Mouse (Mus musculus) CD4-positive naive resting alpha-beta T cell, adult 76 days (primary cell): ENCODE results near the gene Mmp19. TPM values are rescaled to one million over a fixed set of nuclear protein-coding genes. Genes with fewer than 3 reads are reported as not detected.

ENCODE experiments used
- total RNA-seq: library from RNA; stranded (reverse); gene quantifications from one replicate; pipeline ENCODE4 v1.2.4, GENCODE M21; 2023

Gene Mmp19
- 0.32 TPM for total RNA-seq

DNA sequence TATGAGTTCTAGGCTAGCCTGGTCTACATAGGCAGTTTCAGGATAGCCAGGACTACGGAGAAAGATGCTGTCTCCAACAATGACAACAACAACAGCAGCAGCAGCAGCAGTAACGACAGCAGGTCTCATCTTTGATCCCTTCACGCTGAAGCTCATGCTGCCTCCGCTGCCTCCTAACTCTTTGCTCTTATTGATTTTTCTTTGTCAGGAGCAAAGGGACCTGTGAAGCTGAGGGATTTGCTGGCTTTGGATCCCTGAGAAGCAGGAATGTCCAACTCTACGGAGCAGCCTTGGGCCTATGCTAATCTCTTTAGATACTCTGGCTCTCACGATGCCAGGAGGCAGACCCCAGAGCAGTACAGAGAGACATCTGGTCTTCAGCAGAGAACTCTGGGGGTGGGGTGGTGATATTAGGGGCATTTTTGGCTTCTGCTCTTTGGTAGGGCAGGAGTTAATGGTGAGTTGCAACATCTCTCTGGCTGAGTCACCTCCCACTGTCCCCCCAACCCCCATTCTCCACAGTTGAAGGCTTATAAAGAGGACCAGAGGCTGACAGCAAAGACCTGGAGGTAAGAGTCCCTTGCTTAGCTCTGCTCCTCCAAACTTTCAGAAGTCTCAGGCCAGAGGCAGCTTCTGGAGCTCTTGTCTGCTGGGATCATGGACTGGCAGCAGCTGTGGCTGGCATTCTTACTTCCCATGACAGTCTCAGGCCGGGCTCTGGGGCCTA is at the start of gene Mmp19:
Gene Mmp19 (plus strand): TSS at position 513 of the 727 bp plus-strand sequence.

DNA sequence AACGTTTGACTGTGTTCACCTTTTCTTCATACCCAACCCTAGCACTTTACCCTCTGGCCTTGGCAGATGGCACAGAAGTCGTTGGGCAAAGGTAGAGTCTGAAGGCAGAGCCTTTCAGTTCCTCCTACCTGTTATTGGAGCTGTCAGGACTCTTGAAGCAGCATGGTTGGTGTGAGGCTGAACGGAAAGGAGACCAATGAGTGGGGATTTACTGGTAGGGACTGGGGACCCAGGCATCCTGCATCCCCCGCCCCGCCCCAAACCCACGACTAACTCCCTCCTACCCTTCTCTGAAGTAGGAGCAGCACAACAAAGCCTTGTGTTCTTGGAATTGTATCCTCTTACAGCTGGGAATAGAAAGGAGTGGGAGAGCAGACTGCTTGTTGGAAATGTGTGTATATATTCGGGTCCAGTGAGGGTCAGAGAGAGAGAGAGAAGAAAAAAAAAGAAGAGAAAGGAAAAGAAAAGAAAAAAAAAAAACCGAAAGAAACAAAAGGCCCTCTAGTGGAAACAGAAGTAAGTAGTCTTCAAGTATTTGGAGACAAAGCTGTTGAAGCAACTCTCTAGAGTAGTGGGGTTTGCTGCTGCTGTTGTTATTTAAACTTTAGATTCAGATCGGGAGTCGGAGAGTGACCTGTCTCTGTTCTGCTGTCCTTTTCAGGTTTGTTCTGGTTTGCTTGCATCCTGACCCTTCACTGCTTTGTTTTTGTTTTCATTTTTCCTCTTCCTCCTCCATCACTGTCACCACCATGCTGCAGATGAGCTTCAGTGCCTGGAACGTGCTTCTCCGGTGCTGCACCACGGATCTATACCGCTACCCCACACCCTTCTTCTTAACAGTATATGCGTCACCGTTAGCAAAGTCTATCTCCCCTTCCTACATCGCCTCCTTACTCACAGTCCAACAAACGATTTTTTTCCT is 45.8 kb upstream of the Mmp19 start, which contains the start of gene Dgka:
Gene Dgka (minus strand): TSS at position 176 of the 922 bp plus-strand sequence.

DNA sequence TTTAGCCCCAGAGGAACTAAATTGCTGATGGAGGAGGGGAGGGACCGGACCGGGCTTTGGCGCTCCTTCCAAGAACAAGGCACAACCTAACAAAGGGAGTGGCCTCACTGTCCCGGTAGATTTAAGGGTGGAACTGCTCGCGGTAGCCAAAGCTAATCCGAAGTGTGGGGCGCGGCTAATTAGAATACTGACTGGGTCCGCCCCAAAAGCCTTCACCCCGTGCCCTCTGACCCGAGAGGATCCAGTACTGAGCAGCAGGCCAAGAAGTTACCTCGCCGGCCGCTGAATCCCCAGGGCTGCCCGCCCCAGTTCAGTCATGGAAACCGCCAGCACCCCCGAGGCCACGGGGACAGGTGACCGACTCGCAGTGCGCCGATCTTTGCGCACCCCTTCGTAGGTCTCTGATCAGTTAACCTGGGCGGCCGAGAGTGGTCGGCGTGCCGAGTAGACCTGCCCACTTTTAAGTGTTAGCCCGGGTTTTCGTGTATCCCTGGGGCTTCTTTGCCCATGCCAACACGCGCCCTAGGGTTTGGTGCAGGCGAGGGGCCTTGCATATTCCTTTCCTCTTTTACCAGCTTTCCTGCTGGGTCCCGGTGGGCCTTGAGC is 43.0 kb upstream of the Mmp19 start, which contains the start of gene Pym1:
Gene Pym1 (plus strand): TSS at position 244 of the 606 bp plus-strand sequence.

DNA sequence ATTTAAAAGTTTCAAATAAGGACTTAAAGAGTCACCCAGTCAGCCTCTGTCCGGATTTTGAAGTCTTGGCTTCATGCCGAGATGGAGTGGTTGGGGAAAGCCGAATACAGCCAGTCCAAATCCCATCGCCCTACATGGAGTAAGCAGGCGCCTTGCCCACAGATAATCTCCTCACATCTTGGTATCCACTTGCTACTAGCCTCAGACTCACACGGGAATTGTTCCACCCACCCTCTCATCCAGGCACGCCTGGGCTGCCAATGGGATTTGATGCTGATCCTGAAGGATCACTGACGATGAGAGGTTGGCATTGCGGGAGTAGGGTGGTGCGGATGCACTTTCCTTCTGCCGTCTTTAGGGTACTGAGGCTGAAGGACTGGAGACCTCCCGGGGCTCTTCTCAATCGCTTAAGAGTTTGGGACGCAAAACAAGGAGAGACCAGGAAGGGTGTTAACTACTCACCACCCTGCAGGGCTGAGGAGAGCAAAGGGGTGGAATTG is 13.1 kb downstream of the Mmp19 start, which contains the start of gene Dnajc14:
Gene Dnajc14 (plus strand): TSS at position 292 of the 500 bp plus-strand sequence.

DNA sequence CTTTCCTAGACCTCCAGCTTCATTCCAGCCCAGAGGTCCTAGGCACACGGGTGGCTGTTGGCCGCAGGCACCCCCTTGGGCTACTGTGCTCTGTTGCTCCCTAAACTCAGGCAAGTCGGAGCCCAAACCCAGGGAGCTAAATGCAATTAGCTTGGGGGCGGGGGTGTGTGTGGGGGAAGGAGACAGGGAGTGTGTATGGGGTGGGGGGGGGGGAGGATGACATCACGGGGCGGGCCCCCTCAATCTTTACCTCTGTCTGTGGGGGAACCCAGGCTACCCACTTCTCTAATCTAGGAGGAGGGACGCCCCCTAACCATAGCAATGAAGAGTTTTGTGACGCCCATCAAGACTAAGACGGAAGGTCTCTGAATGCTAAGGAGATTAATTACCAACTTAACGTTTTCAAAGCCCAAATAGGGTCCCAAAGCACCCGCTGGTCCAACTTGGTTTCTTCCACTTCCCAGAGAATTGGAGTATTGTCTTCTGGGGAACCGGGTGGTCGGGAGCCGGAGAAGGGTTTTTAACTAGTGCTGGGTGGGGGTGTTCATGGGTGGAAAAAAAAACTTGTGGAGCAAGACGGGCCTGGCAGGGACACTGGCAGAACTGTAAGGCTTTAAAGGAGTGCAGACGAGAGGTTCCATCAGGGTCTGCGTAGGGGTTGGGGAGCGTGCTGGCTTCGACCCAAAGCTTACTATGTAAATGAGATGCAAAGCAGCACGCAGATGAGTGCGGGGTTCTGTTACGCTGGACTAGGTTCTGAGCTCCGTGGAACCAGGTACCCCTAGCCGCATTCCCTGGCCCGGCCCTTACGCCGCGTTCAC is 13.8 kb downstream of the Mmp19 start, which contains the start of gene Tmem198b:
Gene Tmem198b (minus strand): TSS at position 100 of the 821 bp plus-strand sequence.

DNA sequence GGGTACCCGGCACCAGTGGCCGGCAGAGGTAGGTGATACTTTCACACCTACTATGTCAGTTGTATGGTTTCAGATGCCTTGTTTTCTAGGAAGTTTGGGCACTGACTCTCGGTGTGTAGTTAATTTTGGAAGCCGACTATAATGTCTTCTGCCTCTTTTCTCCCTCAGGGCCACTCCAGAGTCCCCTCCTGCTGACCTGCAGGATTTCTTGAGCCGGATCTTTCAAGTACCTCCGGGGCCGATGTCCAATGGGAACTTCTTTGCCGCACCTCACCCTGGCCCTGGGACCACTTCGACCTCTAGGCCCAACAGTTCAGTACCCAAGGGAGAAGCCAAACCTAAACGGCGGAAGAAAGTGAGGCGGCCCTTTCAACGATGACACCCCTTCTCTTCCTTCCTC is 26.3 kb downstream of the Mmp19 start, which contains the start of gene Sarnp:
Gene Sarnp (plus strand): TSS at position 301 of the 400 bp plus-strand sequence.

DNA sequence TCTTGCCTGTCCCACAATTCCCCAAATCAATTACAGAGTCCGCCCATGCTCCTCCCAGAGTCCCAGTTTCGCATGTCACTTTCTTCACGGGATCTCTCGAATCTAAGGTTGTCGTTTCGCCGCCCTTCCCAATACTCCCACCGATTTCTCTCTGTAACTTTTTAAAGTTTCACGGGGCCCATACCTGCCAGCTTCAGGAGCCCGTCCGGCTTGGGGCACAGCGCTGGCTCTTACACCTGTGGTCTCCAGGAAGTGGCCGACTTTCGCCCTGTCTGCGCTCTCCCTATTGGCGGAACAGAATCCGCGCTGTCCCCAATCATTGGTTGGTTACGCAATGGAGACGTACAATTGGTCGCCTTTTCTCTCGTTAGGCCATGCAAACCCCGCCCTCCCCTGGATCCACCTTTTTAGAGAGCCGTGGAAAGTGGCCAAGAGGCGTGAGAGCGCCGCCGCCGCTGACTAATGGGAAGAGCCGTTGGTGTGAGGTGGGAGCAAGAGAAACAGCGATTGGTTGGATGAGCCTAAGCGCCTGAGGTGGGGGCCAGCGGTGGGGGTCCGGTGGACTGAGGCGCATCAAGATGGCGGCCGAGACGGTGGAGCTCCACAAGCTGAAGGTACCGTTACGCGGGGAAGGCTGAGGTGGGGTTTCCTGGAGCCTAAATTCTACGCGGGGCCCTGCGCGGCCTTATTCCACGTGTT is 30.8 kb downstream of the Mmp19 start, which contains the start of gene Ormdl2:
Gene Ormdl2 (minus strand): TSS at position 288 of the 699 bp plus-strand sequence.

Other genes with a start within 250 kb of the Mmp19 start
- 26.7 TPM for gene Zc3h10, start 243.1 kb upstream of the Mmp19 start, total RNA-seq
- gene Rpl41, start 241.6 kb upstream of the Mmp19 start, total RNA-seq: 3,926 TPM
- gene Pa2g4, start 224.9 kb upstream of the Mmp19 start, total RNA-seq: 55.6 TPM
- 1.3 TPM for gene Erbb3, start 201.3 kb upstream of the Mmp19 start, total RNA-seq
- 1,431 TPM for gene Rps26, start 164.2 kb upstream of the Mmp19 start, total RNA-seq
- 9.6 TPM for gene Ikzf4, start 144.9 kb upstream of the Mmp19 start, total RNA-seq
- gene Suox, start 116.8 kb upstream of the Mmp19 start, total RNA-seq: 10.1 TPM
- 32.6 TPM for gene Rab5b, start 94.6 kb upstream of the Mmp19 start, total RNA-seq
- not detected for gene Pmel, start 86.7 kb upstream of the Mmp19 start, total RNA-seq
- gene Cdk2, start 85.9 kb upstream of the Mmp19 start, total RNA-seq: 32.6 TPM
- 837 TPM for gene Dgka, start 46.1 kb upstream of the Mmp19 start, total RNA-seq
- gene Pym1, start 43.0 kb upstream of the Mmp19 start, total RNA-seq: 82.4 TPM
- gene Dnajc14, start 13.2 kb downstream of the Mmp19 start, total RNA-seq: 57.9 TPM
- gene Tmem198b, start 13.5 kb downstream of the Mmp19 start, total RNA-seq: 6.4 TPM
- gene Sarnp, start 26.4 kb downstream of the Mmp19 start, total RNA-seq: 50.3 TPM
- gene Ormdl2, start 30.7 kb downstream of the Mmp19 start, total RNA-seq: 15.3 TPM
- 10.7 TPM for gene Gdf11, start 100.8 kb downstream of the Mmp19 start, total RNA-seq
- 1.9 TPM for gene Cd63, start 110.1 kb downstream of the Mmp19 start, total RNA-seq
- gene Rdh5, start 132.0 kb downstream of the Mmp19 start, total RNA-seq: 13.7 TPM
- gene Bloc1s1, start 133.1 kb downstream of the Mmp19 start, total RNA-seq: 53.3 TPM
- gene Itga7, start 142.9 kb downstream of the Mmp19 start, total RNA-seq: 14.3 TPM
- gene Mettl7b, start 170.1 kb downstream of the Mmp19 start, total RNA-seq: not detected
- gene Olfr9, start 198.5 kb downstream of the Mmp19 start, total RNA-seq: 1.7 TPM
- 0.23 TPM for gene Olfr763, start 219.9 kb downstream of the Mmp19 start, total RNA-seq
- not detected for gene Olfr764-ps1, start 249.0 kb downstream of the Mmp19 start, total RNA-seq